Mouse (Mus musculus) v-Abl transformed pro-B cells (cell line): ENCODE measurements around the gene Hpse2.

Experiments
- in situ Hi-C, 2 experiments: fragments of 400-800 bp; cut with MboI; formaldehyde crosslinking; loops; one replicate each; pipeline ENCODE4 v1.15.1; 2025; ENCODE audit not compliant: unreplicated experiment in 2 of 2

Hpse2 gene

GRCm38 (mm10) chr19:42788311-42788710 is 599.8 kb downstream of the Hpse2 start:
- in situ Hi-C loops = loop anchor here (25.0 kb wide), 2 partner anchors 874 to 974 kb away; partner anchors contain the start of genes Slc25a28 (in 2 of the 2), Cox15 (in 1 of the 2) and Cutc (in 1 of the 2)

GRCm38 (mm10) chr19:42785562-42786220 is 602.5 kb downstream of the Hpse2 start:
- in situ Hi-C loops = loop anchor here (25.0 kb wide), 2 partner anchors 877 to 977 kb away; partner anchors contain the start of genes Slc25a28 (in 2 of the 2), Cox15 (in 1 of the 2) and Cutc (in 1 of the 2)

- in situ Hi-C loops = loop anchor here (25.0 kb wide), 2 partner anchors 877 to 977 kb away; partner anchors contain the start of genes Slc25a28 (in 2 of the 2), Cox15 (in 1 of the 2) and Cutc (in 1 of the 2)
These were observed 603.0 kb downstream of the Hpse2 start for GRCm38 (mm10) chr19:42785129-42785528.

GRCm38 (mm10) chr19:42780156-42780538 is 608.0 kb downstream of the Hpse2 start:
- in situ Hi-C loops = loop anchor here (25.0 kb wide), 2 partner anchors 882 to 982 kb away; partner anchors contain the start of genes Slc25a28 (in 2 of the 2), Cox15 (in 1 of the 2) and Cutc (in 1 of the 2)

- in situ Hi-C loops = loop anchor here (10.0 to 25.0 kb wide), 4 partner anchors 355 to 983 kb away; partner anchors contain the start of genes Slc25a28 (in 2 of the 2), Cox15 (in 1 of the 2) and Cutc (in 1 of the 2)
These were observed 608.5 kb downstream of the Hpse2 start, which contains the start of gene Hps1 for GRCm38 (mm10) chr19:42779531-42780155. Gene Hps1, minus strand, starts transcription at chr19:42779978.

GRCm38 (mm10) chr19:42777801-42778200 is 610.4 kb downstream of the Hpse2 start:
- in situ Hi-C loops = loop anchor here (10.0 to 25.0 kb wide), 4 partner anchors 353 to 984 kb away; partner anchors contain the start of genes Slc25a28 (in 2 of the 2), Cox15 (in 1 of the 2) and Cutc (in 1 of the 2)

GRCm38 (mm10) chr19:42776813-42777212 is 611.3 kb downstream of the Hpse2 start:
- in situ Hi-C loops = loop anchor here (10.0 to 25.0 kb wide), 4 partner anchors 352 to 985 kb away; partner anchors contain the start of genes Slc25a28 (in 2 of the 2), Cox15 (in 1 of the 2) and Cutc (in 1 of the 2)

- in situ Hi-C loops = loop anchor here (10.0 kb wide), 2 partner anchors 346 to 456 kb away; no protein-coding TSS in a partner anchor
These were observed 617.8 kb downstream of the Hpse2 start for GRCm38 (mm10) chr19:42770141-42770872.

GRCm38 (mm10) chr19:42769648-42770047 is 618.5 kb downstream of the Hpse2 start:
- in situ Hi-C loops = loop anchor here (10.0 kb wide), 2 partner anchors 345 to 455 kb away; no protein-coding TSS in a partner anchor

- in situ Hi-C loops = no loop called here
These were observed 620.8 kb downstream of the Hpse2 start for GRCm38 (mm10) chr19:42767361-42767760.

GRCm38 (mm10) chr19:42764398-42764797 is 623.8 kb downstream of the Hpse2 start:
- in situ Hi-C loops = no loop called here

- in situ Hi-C loops = no loop called here
These were observed 631.5 kb downstream of the Hpse2 start for GRCm38 (mm10) chr19:42756671-42757070.

- in situ Hi-C loops = no loop called here
These were observed 632.8 kb downstream of the Hpse2 start for GRCm38 (mm10) chr19:42755148-42755870.

GRCm38 (mm10) chr19:42753141-42753917 is 634.8 kb downstream of the Hpse2 start:
- in situ Hi-C loops = no loop called here

- in situ Hi-C loops = no loop called here
These were observed 635.7 kb downstream of the Hpse2 start, which contains the start of gene Pyroxd2 for GRCm38 (mm10) chr19:42752363-42752931. Gene Pyroxd2, minus strand, starts transcription at chr19:42752775.

- in situ Hi-C loops = no loop called here
These were observed 638.0 kb downstream of the Hpse2 start for GRCm38 (mm10) chr19:42750196-42750595.

GRCm38 (mm10) chr19:42746702-42747101 is 641.5 kb downstream of the Hpse2 start:
- in situ Hi-C loops = no loop called here

- in situ Hi-C loops = no loop called here
These were observed 642.3 kb downstream of the Hpse2 start for GRCm38 (mm10) chr19:42745869-42746224.
